Mouse (Mus musculus): ENCODE measurements around the gene Speg. TPM values are rescaled to one million over a fixed set of nuclear protein-coding genes. Genes with fewer than 3 reads are reported as not detected.

The Speg gene
- polyA plus RNA-seq, 3 experiments from 2014 or later = 0.34 TPM; not detected in 2

DNA sequence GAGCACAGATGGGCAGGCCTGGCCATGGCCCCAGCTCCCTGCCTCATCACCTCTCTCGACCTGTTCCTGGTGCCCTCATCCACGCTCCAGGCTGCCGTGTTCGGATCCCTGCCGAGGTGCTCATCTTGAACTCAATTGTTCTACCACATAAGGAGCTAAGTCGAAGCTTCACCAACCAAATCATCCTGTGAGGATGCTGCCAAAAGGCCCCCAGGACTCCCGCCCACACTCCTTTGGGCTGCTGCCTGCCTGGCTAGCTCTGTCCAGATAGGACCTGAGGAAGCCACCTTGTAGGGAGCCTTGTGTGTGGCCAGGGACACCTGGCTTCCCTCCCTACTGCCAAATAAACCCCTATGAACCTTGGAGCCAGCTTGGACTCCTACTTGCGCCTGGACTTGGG is 67.7 kb downstream of the Speg start:
- ATAC-seq = no peak

DNA sequence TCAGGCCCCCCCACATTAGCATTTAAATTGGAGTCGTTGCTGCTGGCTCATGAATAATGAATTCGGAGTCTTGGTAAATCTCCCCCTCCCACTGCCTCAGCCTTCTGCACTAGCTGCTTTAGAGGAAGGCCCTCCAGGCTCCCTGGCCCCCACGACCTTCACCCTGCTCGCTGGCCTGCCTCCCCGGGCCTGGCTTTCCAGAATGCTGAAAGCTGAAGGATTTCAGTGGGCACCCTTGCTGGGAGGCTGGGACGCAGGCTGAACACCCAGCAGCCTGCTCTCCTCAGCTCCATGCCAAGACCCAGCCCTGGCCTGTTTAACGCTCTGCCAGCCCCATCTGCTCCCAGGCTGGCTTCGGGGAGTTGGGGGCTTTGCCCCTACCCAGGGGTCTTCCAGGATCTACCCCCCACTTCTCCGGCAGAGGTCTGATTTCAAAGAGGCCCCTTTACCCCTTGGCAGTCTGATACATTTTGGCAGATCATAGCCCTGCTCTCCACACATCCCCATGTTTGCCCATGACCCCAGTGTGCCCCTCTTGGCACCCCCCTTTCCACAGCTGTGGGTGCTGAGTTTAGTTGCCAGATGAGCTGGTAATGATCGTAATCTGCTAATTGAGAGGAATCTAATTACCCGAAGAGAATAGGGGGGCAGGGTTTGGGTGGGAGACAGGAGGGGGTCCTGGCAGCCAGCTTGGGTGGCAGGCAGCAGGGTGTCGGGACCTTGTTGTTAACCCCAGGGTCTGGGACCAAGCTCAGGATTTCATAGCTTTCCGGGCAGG is 68.3 kb downstream of the Speg start:
- ATAC-seq = no peak

DNA sequence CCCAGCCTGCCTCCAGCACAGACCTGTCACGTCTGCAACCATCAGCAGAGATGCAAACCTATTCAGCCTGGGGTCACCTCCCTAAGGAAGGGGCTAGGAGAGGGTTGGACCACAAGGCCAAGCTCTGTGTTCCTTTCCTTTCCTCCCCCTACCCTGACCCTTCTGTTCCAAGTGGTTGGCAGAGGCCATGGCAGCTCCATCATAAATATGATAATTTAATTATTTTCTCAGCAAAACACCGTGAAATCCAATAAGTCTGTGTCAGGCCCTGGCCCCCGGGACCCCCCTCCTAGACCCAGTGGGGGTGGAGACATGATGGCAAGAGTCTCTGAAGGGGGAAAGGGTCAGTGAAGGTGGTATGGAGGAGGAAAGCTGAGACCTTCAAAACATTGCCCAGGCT is 69.1 kb downstream of the Speg start:
- no peak for ATAC-seq

DNA sequence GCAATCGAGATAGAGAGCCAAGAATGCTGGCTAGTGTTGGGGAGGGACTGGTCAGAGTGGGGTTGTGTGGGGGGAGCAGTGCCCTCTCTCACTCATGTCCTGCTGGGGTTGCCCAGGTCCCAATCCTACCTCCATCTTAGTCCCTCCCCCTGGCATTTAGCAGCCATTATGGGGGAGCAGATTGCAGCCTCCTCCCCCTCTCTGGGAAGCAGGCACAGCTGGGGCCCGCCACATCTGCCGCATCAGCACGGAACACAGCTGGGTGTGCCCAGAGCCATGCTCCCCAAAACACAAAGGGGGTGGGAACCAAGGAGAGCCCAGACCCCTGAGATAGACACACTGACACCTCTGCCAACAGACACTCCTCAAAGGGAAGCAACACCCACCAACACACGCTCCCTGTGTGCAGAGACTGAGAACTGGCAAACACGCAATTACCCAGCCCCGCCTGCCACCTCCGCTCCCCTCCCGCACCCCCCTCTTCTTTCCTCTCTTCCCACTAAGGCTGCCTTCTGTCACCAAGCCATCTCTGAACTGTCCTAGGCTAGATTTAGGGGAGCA is 70.1 kb downstream of the Speg start:
- ATAC-seq = no peak

DNA sequence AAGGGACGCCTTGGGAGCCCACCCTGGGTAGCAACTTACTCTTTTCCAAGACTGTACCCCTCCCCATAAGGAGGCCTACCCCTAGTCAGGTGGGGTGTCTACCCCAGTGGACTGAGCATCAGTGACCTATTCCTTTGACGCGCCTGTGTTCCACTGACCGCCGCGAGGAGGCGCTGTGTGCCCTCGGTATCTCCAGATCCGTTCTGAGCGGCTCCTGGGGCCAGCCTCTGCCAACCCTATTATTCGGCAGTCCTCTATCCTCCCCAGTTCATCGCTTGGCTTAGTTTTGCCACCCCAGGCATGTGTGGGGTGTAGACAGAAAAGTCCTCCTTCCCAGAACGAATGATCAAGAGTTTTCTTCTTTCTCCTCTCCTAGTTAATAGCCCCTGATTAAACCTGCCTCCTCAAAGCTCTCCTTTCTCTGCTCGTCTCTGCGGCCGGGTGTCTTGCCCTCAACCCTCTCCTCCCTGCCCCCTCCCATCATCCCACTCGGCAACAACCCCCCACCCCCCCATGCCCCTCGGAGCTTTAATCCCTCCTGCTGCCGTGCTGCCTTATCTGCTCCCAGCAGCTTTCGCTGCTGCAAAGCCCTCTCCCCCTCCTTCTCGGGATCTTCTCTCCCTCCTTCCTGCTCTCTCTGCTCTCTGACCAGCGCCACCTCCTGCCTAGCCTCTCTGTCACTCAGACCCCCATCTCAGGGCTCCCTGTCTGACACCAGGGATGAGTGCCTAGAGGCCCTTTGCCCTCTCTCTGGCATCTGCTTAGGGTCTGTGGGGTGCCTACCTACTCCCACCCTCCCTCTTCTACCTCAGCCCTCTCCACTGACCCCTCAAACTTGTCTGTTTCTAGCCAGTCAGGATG is 70.9 kb downstream of the Speg start:
- peak; percentile 81 for ATAC-seq

DNA sequence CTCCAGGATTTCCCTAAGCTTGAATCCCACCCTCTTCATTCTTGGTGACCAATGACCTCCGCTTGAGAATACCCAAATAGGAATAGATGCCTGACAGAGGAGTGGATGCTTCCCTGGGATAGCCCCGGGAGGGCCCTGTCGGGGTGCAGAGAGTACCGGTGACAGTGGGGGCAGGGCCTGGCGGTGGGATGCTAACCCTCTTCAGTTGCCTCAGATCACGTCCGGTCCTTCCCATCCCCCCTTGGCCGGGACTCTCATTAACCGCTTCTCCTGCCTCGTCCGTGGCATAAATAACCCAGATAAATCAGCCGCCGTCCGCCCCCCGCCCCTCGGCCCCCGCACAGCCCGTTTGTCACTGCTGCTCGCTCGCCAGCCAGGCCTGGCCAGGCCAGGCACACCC is 71.6 kb downstream of the Speg start:
- ATAC-seq = no peak

DNA sequence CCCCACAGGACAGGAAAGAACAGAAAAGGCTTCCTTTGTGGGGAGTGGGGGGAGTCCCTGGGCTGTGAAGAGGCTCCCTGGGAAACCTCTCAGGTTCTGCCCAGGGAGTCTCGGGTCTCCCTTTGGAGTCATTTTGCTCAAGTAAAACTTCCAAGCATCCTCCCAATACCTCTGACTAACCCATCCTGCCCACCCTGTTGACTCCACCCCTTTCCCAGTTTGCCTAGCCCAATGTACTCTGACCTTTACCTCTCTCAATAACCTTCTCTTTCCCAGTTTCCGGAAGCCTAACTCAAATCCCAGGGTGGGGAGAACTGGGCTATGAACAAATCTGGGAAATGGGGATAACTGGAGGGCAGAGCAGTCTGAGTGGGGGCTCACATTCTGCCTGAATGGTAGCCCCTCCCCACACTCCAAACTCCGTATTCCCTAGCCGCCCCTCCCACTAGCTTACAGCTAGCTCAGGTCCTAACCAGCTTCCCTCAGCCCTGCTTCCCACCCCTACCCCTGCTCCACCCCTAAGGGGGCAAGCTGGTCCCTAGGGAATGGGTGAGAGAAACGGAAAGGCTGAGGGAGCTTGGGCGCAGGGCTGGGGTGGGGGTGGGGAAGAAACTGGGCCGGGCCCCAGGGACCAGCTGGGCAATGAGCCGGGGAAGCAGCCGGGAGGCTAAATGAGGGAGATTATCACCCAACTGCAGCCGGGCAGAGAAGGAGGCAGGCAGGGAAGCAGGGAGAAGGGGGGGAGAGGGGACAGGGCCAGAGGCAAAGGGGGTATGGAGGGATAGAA is 72.4 kb downstream of the Speg start:
- no peak for ATAC-seq

DNA sequence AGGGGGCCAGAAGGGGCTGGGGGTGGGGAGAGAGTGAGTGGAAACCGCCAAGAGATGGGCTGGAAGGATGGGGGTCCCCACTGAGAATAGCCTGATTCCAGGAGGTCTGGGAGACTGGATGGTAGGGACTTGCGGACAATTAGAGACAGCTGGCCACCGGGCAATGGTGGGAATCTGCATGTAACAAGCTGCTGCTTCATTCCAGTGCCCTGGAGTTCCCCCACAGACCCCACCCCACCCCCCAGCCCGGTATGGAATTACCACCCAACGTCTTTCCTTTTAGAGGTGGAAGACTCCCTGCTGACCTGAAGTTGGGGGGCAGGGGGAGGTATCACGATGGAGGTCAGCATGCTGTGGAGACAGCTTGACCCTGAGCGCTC is 72.9 kb downstream of the Speg start:
- ATAC-seq = no peak

DNA sequence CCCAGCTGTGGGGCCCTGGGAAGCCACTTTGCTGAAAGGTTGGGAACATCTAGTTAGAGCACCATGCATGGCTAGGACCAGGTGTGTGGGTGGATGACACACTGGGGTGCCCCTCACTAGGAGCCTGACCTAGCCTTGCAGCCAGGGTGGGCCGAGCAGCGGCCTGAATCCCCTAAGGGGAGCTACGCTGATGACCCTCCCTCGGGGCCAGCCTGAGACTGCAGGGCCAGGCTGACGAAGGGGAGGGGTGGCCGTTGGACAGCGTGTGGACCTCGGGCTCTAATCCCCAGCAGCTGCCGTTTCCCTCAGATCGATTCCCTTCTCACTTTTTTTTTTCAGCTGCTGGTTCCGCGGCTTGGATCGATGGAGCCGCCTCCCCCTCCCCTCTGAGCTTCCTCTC is 73.8 kb downstream of the Speg start:
- no peak for ATAC-seq

DNA sequence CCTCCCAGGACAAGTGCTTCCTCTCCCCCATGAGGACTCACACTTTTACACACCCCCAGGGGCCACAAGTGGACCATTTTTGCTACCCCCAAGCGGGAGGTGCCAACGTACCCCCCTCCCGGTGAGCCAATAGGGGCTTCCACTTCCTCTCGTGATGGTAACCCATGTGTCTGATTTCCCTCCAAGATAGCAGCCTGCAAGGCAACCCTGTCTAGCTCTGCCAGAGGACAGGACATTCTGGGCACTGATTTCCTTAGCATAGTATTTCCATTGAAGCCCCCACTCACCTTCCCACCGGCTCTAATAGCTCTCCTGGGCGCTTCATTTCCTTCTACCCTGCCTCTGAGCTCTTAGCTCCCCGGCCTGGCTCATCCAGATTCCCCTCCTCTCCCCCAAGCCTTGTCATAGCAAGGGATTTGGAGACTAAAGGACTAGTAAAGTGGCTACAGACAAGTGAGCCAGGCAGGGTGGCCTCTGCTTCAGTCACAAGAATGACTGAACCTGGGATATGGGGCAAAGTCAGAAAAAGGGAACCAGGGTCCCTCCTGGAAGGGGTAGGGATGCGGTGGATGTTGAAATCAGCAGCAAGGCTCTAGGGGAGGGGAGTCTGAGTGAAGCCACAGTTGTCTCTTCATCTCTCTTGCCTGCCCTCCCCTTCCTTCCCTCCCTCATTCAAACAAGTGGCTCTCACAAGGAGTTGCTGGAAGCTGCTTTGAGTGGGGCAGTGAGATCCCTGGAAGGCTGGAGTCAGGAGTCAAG is 74.5 kb downstream of the Speg start:
- no peak for ATAC-seq

DNA sequence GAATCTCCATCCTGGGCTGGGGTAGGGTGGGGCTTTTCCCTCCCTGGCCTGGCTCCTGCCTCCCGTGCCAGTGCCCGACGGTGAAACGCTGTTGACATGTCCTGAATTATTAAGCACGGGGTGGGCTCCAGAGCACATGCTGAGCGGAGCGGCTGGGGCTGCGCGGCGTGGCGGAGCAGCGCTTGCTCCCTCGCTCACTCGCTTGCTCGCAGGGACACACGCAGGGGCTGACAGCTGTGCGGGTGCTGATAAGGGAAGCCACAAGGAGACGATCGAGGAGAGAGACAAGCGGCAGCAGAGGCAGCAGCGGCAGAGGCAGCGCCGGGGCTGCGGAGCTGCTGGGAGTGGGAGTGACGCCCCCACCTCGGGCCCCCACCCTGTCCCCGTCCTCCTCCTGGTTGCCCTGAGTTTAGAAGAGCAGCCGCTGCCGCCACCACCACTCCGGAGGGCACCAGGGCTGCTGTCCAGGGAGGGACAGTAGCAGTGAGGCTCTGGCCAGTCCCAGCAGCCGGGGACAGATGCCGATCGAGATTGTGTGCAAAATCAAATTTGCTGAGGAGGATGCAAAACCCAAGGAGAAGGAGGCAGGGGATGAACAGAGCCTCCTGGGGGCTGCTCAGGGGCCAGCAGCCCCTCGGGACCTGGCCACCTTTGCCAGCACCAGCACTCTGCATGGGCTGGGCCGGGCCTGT is 75.4 kb downstream of the Speg start, which contains the start of gene Asic4:
Gene Asic4 (plus strand): TSS at position 123 of the 692 bp plus-strand sequence.
- no peak for ATAC-seq

DNA sequence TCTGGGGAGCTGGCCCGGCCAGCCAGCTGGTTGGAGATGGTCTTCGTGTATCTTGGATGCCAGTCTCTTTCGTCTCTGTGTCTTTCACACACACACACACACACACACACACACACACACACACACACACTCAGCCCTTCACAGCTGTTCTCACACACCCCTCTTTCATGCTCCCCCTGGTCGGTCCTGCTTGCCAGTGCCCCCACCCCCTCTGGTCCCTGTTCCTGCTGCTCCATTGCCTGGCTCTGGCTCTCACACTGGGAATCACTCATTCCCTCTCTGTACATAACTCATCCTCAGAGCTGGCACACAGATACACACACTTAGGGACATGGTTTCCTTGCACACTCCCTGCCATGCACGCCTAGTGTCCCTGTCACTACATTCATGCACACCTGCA is 76.8 kb downstream of the Speg start:
- ATAC-seq = no peak

DNA sequence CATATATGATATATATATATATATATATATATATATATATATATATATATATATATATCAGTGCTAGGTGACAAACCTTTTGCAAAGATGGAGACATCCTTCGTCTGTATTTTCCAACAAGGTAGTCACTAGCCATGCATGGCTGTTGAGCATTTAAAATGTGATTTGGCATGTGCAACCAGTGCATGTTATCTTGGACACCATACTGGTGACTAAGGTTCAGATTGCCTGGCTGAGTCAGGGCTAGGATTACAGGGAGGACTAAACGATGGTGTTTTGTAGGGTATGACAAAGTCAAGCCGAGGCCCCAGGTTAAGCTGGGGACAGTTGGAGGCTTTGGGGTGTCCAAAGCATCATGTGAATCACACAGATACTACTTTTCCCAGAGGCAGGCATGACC is 80.3 kb downstream of the Speg start:
- ATAC-seq = no peak

DNA sequence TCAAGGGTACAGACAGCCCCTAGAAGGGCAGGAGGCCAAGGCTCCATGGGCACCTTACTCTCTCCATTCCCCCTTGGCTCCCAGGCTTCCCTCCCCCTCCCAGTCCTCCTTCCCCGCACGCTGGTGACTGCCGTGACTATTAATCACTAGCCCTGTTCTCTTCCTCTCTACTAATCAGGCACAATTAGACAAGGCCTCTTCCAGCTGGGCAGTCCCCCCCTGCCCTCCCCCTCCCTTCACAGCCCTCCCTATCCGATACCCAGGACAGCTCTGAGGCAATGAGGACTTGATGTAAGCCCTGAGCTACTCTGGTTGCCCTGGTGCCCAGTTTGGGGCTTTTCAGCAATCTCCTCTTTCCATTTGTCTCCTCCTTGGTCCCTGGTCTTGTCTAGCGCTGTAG is 80.9 kb downstream of the Speg start:
- ATAC-seq = no peak

DNA sequence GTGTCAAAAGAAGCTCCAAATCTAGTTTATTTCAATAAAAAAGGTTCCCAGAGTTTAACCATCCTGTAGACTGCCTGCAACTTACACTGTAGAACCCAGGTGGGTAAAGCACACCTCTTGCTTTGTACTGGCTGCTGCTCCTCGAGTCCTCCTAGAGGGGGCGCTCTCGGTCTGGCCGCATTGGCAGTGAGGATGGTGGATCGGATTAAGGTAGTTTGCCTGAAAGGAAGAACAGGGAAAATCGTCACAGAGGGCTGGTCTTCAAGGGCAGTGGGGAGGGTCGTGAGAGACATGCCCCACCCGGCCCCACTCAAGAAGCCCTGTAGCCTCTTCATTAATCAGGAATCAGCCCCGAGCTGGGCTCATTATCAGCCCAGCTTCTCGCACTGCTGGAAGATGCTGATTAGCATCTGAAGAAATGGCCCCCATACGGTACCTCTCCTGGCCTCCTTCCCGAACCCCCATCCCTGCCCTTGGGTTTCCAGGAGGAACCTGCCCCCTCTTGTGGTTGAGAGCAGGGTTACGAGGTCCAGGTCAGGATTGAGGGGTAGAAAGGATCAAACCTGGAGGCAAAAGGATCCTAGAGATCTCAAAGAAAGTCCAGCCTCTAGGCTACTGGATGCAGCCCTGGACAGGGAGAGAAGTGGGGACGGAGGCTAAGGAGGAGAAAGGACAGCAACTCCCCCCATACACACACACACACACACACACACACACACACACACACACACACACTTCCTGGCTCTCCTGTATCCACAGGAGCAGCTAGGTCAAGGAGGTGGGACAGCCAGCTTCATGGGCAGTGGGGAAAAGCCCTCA is 81.9 kb downstream of the Speg start:
- ATAC-seq = no peak

DNA sequence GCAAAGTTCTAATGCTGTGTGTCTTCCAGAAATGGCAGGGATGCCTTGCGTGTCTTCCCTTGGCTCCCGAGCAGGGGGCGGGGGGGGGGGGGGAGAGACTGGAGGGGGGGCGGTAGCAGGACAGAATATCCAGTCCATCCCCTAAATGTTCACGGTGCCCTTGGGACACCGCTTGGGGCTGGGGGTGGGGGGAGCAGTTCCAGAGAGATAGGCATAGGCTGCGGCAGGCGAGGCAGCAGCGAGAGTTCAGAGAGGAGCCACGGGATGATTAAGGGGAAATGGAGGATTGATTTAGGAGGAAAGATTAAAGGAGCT is 82.6 kb downstream of the Speg start:
- no peak for ATAC-seq

DNA sequence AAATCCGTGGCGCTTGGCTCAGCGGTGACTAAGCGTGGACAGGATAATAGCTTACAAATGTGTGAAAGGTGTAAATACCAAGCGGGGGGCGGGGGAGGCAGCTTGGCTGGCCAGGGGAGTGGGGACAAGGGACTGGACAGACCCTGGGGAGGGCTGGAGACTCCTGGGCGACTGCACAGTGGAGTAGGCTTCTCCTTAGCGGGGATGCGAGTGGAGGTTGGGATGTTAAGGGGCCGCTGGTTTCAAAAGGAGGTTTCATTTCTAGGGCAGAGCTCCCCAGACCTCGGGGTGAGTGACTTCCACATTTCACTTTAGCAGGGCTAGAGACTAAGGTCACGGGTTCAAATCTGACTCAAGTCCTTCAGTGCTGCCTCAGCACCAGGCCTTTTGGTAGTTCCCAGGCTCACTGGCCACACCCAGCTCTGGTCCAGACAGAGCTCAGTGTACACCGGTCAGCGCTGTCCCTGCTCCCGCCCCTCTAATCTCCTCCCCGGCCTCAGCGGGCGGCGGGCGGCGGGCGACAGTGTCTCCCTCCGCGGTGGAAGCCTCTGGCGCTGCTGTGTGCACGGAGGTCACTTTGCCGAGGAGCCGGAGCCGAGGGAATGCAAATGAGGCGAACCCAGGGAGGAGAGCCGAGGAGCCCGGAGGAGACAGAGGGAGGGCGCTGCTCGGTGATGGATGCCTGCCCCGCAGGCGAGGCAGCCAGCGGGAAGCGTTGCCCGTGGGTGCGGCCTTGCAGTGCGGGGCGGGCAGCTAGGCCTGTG is 83.1 kb downstream of the Speg start:
- ATAC-seq = no peak

DNA sequence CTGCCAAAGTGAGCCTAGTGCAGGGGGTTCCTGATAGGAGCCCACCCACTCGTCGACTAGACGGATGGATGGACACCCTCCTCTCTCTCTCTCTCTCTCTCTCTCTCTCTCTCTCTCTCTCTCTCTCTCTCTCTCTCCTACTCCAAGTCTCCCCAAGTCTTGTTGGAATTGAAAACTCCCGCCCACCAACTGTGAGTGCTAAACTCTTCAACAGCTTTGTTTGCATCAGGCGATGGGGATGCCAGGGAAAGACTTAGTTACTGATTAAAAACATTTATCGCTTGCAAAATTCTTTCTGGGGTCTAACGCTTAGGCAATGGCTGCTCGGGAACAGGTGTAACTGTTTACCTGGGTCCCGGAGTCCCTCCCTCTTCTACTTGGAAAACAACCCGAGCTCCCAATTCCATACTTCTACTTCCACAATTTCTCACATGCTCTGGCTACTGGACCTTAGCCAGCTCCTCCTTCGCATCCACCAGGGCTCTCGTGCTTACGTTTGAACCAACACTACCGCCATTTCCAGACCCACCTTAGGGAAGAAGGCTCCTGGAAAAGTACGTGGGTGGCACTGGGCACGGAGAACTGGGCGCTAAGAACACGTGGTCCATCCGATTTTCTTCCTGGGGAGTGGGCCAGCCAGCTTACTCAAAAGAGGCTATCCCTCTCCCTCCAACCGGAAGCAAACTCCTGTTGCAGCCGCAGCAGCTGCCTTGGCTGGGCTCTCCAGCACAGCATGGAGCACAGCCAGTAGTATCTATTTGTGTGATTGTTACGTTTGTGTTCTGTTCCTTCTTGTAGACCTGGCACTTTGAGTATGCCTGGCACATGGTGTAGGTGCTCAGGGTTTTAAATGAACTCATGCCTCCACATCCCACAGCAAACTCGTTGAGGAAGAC is 83.9 kb downstream of the Speg start:
- no peak for ATAC-seq

DNA sequence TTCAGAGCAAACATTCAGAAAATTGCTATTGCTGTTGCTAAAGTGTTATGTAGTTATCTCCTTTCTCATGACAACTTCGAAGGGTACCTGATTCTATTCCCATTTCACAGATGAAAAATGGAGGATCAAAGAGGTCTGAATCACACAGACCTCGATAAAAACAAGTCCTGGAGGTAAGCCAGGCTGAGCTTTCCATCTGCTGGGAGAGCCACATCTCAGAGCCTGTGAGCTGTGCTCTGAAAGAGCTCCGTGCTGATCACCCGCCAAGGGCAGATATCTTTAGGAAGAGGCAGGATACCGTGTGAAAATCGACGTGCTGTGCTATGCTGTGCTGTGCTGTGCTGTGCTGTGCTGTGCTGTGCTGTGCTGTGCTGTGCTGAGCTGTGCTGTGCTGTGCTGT is 85.2 kb downstream of the Speg start:
- no peak for ATAC-seq

Data from inflammation-experienced regulatory T-cells, adult 6 months (primary cell).